In genomic region chr17:85748649-85749081, GRCm38 (mm10) we compare ENCODE assay signal across 13 mouse cellular contexts.
DNase-seq lines count a peak whose midpoint lies in the region; ATAC-seq lines count a peak whose summit lies in the region.
"Had no signal": no experiment of that assay in that cellular context is flagged by ENCODE, and none has a peak within 500 bp of the region (broad histone marks: within the 10 kb centered on the region; RNA-seq: fewer than 3 reads in every experiment).

No protein-coding gene starts in this region.

- peaks cover 3% of the 10 kb centered on the region; the same call in 1 of the 2 replicates for H3K27me3 ChIP-seq in embryonic facial prominence, embryonic 13.5 days
- H3K27me3 ChIP-seq in hindbrain, embryonic 16.5 days (replicated peaks; ENCODE audit: control insufficient read depth, insufficient read depth, low read length), result peaks cover 2% of the 10 kb centered on the region; the same call in 1 of the 2 replicates

- peak; percentile 18 for DNase-seq in adrenal gland, postnatal 14 days
- no peak for DNase-seq in adrenal gland, adult 8-10 months
- peak; percentile 69 for DNase-seq in neural tube, embryonic 10.5 days (ENCODE audit: extremely low spot score, low spot score)
- no peak for DNase-seq in spleen, adult 12 weeks (ENCODE audit: low spot score)
- DNase-seq in left cerebral cortex, postnatal 4 days, result no peak
- DNase-seq in heart, postnatal 25 days (ENCODE audit: low spot score), result no peak
- DNase-seq: heart, adult 2 months; kidney, postnatal 25 days; liver; lung, postnatal 4 days; right cerebral cortex, adult 18-20 months had no signal

- ATAC-seq in embryonic facial prominence, embryonic 13.5 days (ENCODE audit: insufficient number of reproducible peaks, insufficient read depth, low FRiP score, low TSS enrichment, low read depth), result peak; percentile 32; the same call in 1 of the 2 replicates
- peak; percentile 79 for ATAC-seq in hindbrain, embryonic 16.5 days

- no peaks in the 10 kb centered on the region for H3K36me3 ChIP-seq in embryonic facial prominence, embryonic 13.5 days
- no peaks in the 10 kb centered on the region for H3K36me3 ChIP-seq in hindbrain, embryonic 16.5 days (ENCODE audit: control insufficient read depth, insufficient read depth, low read length)

- H3K27ac ChIP-seq in embryonic facial prominence, embryonic 13.5 days, result no peak overlapping the region
- no peak overlapping the region for H3K27ac ChIP-seq in hindbrain, embryonic 16.5 days (ENCODE audit: low read depth, low read length)
- H3K27ac ChIP-seq: heart, adult 2 months had no signal

- H3K9ac ChIP-seq in embryonic facial prominence, embryonic 13.5 days, result 0 out of 2 replicates have a peak overlapping the region, but pooled peaks have one; percentile 27
- H3K9ac ChIP-seq in hindbrain, embryonic 16.5 days (ENCODE audit: low read depth, low read length), result no peak overlapping the region

- H3K9me3 ChIP-seq in embryonic facial prominence, embryonic 13.5 days, result no peaks in the 10 kb centered on the region
- H3K9me3 ChIP-seq in hindbrain, embryonic 16.5 days (ENCODE audit: control insufficient read depth, low read length), result peaks cover 2% of the 10 kb centered on the region; the same call in 1 of the 2 replicates

- intact Hi-C loops in left cerebral cortex, postnatal 4 days (cut with DNase I), result no loop called here
- intact Hi-C loops in heart, postnatal 25 days (cut with DNase I), result no loop called here

- 10% methylated on average over 10 of the region's 10 CpGs for WGBS in embryonic facial prominence, embryonic 13.5 days
- 6% methylated on average over 10 of the region's 10 CpGs for whole genome bisulfite sequencing in hindbrain, embryonic 16.5 days

- H3K4me1 ChIP-seq in embryonic facial prominence, embryonic 13.5 days, result peaks cover 33% of the 10 kb centered on the region
- H3K4me1 ChIP-seq in hindbrain, embryonic 16.5 days (ENCODE audit: control insufficient read depth, insufficient read depth, low read depth, low read length), result peaks cover 6% of the 10 kb centered on the region

- no peak overlapping the region; the same call in 1 of the 2 replicates for H3K4me3 ChIP-seq in embryonic facial prominence, embryonic 13.5 days
- peak overlapping the region; percentile 18; the same call in 1 of the 2 replicates for H3K4me3 ChIP-seq in hindbrain, embryonic 16.5 days (ENCODE audit: low read length)
- H3K4me3 ChIP-seq: heart, adult 2 months had no signal

- H3K4me2 ChIP-seq in embryonic facial prominence, embryonic 13.5 days, result peak overlapping the region; percentile 45
- H3K4me2 ChIP-seq in hindbrain, embryonic 16.5 days (ENCODE audit: low read length), result peak overlapping the region; percentile 52

Comparison
In these comparisons a context has a peak if more than half of its experiments do, and no peak if none do; other contexts are left out.
1. DNase-seq: peak in adrenal gland, postnatal 14 days (single experiment) and neural tube, embryonic 10.5 days (single experiment); none in adrenal gland, adult 8-10 months (single experiment), spleen, adult 12 weeks (single experiment), left cerebral cortex, postnatal 4 days (single experiment) and heart, postnatal 25 days (single experiment).